Mouse (Mus musculus): ENCODE measurements around the gene Polr1a. TPM values are rescaled to one million over a fixed set of nuclear protein-coding genes. Genes with fewer than 3 reads are reported as not detected.

Gene Polr1a
- polyA plus RNA-seq, 1 experiment: not detected

- H3K4me1 ChIP-seq (ENCODE audit: control insufficient read depth, insufficient read depth, low read length): no peaks in the 10 kb centered on the region
- 58% methylated on average over 11 of the region's 11 CpGs for WGBS
- TF ChIP-seq CTCF (IDR thresholded peaks at IDR 0.05; ENCODE audit: insufficient read depth, low read depth, low read length): no peak
- TF ChIP-seq POLR2A (IDR thresholded peaks at IDR 0.05; ENCODE audit: insufficient read depth, low read depth, low read length): no peak
- no peak overlapping the region for H3K4me3 ChIP-seq (ENCODE audit: insufficient read depth, low read depth, low read length)
- no peak overlapping the region for H3K27ac ChIP-seq (ENCODE audit: insufficient read depth, low read depth, low read length)
These were observed 91.2 kb downstream of the Polr1a start for GRCm38 (mm10) chr6:71999917-72000512.

GRCm38 (mm10) chr6:72001220-72001777, 92.4 kb downstream of the Polr1a start:
- Histone ChIP-seq H3K4me3 (ENCODE audit: insufficient read depth, low read depth, low read length) (no peak overlapping the region), H3K27ac (ENCODE audit: insufficient read depth, low read depth, low read length) (no peak overlapping the region), H3K4me1 (ENCODE audit: control insufficient read depth, insufficient read depth, low read length) (no peaks in the 10 kb centered on the region)
- WGBS: 98% methylated on average over 5 of the region's 5 CpGs
- TF ChIP-seq CTCF (IDR thresholded peaks at IDR 0.05; ENCODE audit: insufficient read depth, low read depth, low read length): no peak
- no peak for TF ChIP-seq POLR2A (IDR thresholded peaks at IDR 0.05; ENCODE audit: insufficient read depth, low read depth, low read length)

DNA sequence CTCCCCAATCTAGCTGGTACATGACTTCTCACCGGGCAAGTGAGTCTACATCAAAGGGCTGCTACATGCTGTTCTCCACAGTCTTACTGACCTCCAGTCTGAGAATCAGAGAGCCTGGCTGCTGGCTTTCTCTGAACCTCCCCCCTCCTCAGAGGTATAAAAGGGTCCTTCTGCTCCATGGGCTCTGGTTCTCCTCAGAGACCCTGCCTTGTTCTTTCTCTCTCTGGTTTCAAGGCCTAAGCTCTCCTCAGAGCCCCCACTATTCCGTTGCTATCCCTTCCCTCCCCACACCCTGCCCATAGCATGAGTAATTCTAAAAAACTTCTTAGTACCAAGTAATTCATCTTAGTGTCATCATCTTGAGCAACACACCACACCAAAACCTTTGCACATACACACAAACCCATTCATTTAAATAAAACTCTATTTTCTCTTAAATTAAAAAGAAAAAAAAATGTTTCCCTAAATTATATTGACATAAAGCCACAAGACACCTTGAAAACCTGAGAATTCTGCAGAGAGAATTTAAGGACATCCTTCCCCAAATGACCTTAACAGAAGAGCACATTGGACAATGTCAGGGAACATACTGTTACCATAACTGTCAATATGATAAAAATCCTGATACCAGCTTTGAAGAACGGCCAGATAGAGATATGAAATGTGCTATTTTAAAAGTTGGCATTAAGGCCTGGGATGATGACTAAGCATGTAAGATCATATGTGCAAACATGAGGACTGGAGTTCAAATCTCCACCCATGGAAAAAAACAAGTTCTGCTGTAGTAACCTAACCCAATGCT, 98.8 kb downstream of the Polr1a start:
- TF ChIP-seq POLR2A (IDR thresholded peaks at IDR 0.05; ENCODE audit: insufficient read depth, low read depth, low read length): no peak
- no peak for TF ChIP-seq CTCF (IDR thresholded peaks at IDR 0.05; ENCODE audit: insufficient read depth, low read depth, low read length)
- Histone ChIP-seq H3K27ac (ENCODE audit: insufficient read depth, low read depth, low read length) (no peak overlapping the region), H3K4me1 (ENCODE audit: control insufficient read depth, insufficient read depth, low read length) (no peaks in the 10 kb centered on the region), H3K4me3 (ENCODE audit: insufficient read depth, low read depth, low read length) (no peak overlapping the region)
- 82% methylated on average over 3 of the region's 3 CpGs for WGBS

GRCm38 (mm10) chr6:72008213-72008655, 99.4 kb downstream of the Polr1a start:
- 92% methylated on average over 4 of the region's 4 CpGs for WGBS
- TF ChIP-seq POLR2A (IDR thresholded peaks at IDR 0.05; ENCODE audit: insufficient read depth, low read depth, low read length) (no peak), CTCF (IDR thresholded peaks at IDR 0.05; ENCODE audit: insufficient read depth, low read depth, low read length) (no peak)
- Histone ChIP-seq H3K4me3 (ENCODE audit: insufficient read depth, low read depth, low read length) (no peak overlapping the region), H3K27ac (ENCODE audit: insufficient read depth, low read depth, low read length) (no peak overlapping the region), H3K4me1 (ENCODE audit: control insufficient read depth, insufficient read depth, low read length) (no peaks in the 10 kb centered on the region)

GRCm38 (mm10) chr6:72009454-72009853, 100.6 kb downstream of the Polr1a start:
- H3K4me1 ChIP-seq (ENCODE audit: control insufficient read depth, insufficient read depth, low read length): no peaks in the 10 kb centered on the region
- no peak overlapping the region for H3K27ac ChIP-seq (ENCODE audit: insufficient read depth, low read depth, low read length)
- H3K4me3 ChIP-seq (ENCODE audit: insufficient read depth, low read depth, low read length): no peak overlapping the region
- 100% methylated on average over 1 of the region's 1 CpGs for WGBS
- TF ChIP-seq POLR2A (IDR thresholded peaks at IDR 0.05; ENCODE audit: insufficient read depth, low read depth, low read length) (no peak), CTCF (IDR thresholded peaks at IDR 0.05; ENCODE audit: insufficient read depth, low read depth, low read length) (no peak)

DNA sequence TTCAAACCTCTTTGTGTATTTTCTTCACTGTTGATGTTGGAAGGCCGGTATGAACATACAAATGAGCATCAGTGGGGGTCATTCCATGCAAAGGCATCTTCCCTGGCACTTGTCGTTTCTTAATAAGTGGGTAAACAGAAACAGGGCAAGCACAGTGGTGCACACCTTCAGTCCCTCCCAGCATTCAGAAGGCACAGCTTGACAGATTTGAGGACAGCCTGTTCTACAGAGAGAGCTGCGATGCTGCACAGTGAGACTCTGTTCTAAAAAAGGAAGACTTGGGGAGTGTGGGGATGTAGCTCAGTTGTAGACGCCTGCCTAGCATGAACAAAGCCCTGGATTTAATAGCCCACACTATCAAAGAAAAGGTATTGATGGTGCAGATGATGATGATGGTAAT, 105.2 kb downstream of the Polr1a start:
- 34% methylated on average over 4 of the region's 4 CpGs for WGBS
- Histone ChIP-seq H3K27ac (ENCODE audit: insufficient read depth, low read depth, low read length) (no peak overlapping the region), H3K4me1 (ENCODE audit: control insufficient read depth, insufficient read depth, low read length) (no peaks in the 10 kb centered on the region), H3K4me3 (ENCODE audit: insufficient read depth, low read depth, low read length) (no peak overlapping the region)
- no peak for TF ChIP-seq POLR2A (IDR thresholded peaks at IDR 0.05; ENCODE audit: insufficient read depth, low read depth, low read length)
- TF ChIP-seq CTCF (IDR thresholded peaks at IDR 0.05; ENCODE audit: insufficient read depth, low read depth, low read length): no peak

DNA sequence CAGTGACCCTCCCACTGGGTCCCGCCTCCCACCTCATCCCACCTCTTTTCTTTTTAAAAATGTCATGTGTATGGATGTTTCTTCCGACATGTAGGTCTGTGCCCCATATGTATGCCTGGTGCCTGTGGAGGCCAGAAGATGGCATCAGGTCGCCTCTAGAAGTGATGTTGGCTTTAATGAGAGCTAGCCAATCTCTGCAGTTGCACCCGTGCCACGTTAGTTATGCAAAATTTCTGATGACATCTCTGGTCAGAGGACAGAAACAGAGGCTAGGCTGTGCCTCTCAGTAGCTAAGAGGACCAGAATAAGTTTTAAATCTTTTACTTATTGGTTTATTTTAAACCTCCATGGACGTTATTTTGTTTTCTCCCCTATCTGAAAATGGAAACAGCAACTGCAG, 109.2 kb downstream of the Polr1a start:
- Histone ChIP-seq H3K27ac (ENCODE audit: insufficient read depth, low read depth, low read length) (no peak overlapping the region), H3K4me1 (ENCODE audit: control insufficient read depth, insufficient read depth, low read length) (no peaks in the 10 kb centered on the region), H3K4me3 (ENCODE audit: insufficient read depth, low read depth, low read length) (no peak overlapping the region)
- 72% methylated on average over 6 of the region's 6 CpGs for WGBS
- no peak for TF ChIP-seq CTCF (IDR thresholded peaks at IDR 0.05; ENCODE audit: insufficient read depth, low read depth, low read length)
- no peak for TF ChIP-seq POLR2A (IDR thresholded peaks at IDR 0.05; ENCODE audit: insufficient read depth, low read depth, low read length)

DNA sequence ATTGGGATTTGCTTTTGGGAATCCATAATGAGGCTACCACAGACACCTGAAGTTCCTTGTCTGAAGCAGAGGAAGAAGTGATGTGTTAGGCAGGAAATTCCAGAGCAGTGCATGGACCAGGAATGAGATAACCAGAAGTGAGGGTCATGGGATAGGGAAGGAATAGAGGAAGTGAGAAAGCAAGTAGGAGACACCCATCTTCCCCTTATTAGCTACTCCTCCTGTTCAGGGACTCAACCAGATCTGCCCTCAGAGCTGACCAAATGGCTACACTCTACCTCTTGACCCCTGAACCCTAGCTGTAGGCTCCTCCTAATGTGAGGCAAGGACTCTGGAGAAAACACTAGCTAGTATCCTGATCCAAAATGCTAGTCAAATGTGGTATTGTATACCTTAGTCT, 116.6 kb downstream of the Polr1a start:
- TF ChIP-seq POLR2A (IDR thresholded peaks at IDR 0.05; ENCODE audit: insufficient read depth, low read depth, low read length) (no peak), CTCF (IDR thresholded peaks at IDR 0.05; ENCODE audit: insufficient read depth, low read depth, low read length) (no peak)
- Histone ChIP-seq H3K4me3 (ENCODE audit: insufficient read depth, low read depth, low read length) (no peak overlapping the region), H3K27ac (ENCODE audit: insufficient read depth, low read depth, low read length) (no peak overlapping the region), H3K4me1 (ENCODE audit: control insufficient read depth, insufficient read depth, low read length) (no peaks in the 10 kb centered on the region)

GRCm38 (mm10) chr6:72028079-72028478, 119.2 kb downstream of the Polr1a start:
- Histone ChIP-seq H3K4me1 (ENCODE audit: control insufficient read depth, insufficient read depth, low read length) (no peaks in the 10 kb centered on the region), H3K27ac (ENCODE audit: insufficient read depth, low read depth, low read length) (no peak overlapping the region), H3K4me3 (ENCODE audit: insufficient read depth, low read depth, low read length) (no peak overlapping the region)
- 94% methylated on average over 1 of the region's 1 CpGs for WGBS
- TF ChIP-seq POLR2A (IDR thresholded peaks at IDR 0.05; ENCODE audit: insufficient read depth, low read depth, low read length) (no peak), CTCF (IDR thresholded peaks at IDR 0.05; ENCODE audit: insufficient read depth, low read depth, low read length) (no peak)
